Mouse (Mus musculus) right cerebral cortex, postnatal 4 days (tissue): ENCODE measurements around the gene Tbpl1.

Experiments
- DNase-seq: peaks from one replicate; pipeline ENCODE4 v3.0.0-alpha.2; 2022

Tbpl1 gene

GRCm38 (mm10) chr10:22708190-22708843 lies 23.4 kb downstream of the Tbpl1 start:
- DNase-seq = no peak

GRCm38 (mm10) chr10:22703844-22704243 lies 27.9 kb downstream of the Tbpl1 start:
- no peak for DNase-seq

- DNase-seq = no peak
Observed at GRCm38 (mm10) chr10:22701485-22702315, 30.0 kb downstream of the Tbpl1 start.

GRCm38 (mm10) chr10:22700773-22701172 lies 31.0 kb downstream of the Tbpl1 start:
- DNase-seq = no peak

GRCm38 (mm10) chr10:22699487-22700335 lies 32.0 kb downstream of the Tbpl1 start:
- no peak for DNase-seq

- no peak for DNase-seq
Observed at GRCm38 (mm10) chr10:22698158-22698953, 33.4 kb downstream of the Tbpl1 start.

- DNase-seq = no peak
Observed at GRCm38 (mm10) chr10:22696864-22697263, 34.9 kb downstream of the Tbpl1 start.

- no peak for DNase-seq
Observed at GRCm38 (mm10) chr10:22696236-22696635, 35.5 kb downstream of the Tbpl1 start.

GRCm38 (mm10) chr10:22675848-22676630 lies 55.7 kb downstream of the Tbpl1 start:
- DNase-seq = no peak

- no peak for DNase-seq
Observed at GRCm38 (mm10) chr10:22674176-22674575, 57.6 kb downstream of the Tbpl1 start.

GRCm38 (mm10) chr10:22668509-22668908 lies 63.2 kb downstream of the Tbpl1 start:
- no peak for DNase-seq

GRCm38 (mm10) chr10:22660286-22661000 lies 71.3 kb downstream of the Tbpl1 start:
- DNase-seq = no peak

GRCm38 (mm10) chr10:22659386-22659725 lies 72.4 kb downstream of the Tbpl1 start:
- no peak for DNase-seq

GRCm38 (mm10) chr10:22658534-22659385 lies 73.0 kb downstream of the Tbpl1 start:
- DNase-seq = peak; percentile 15
